Mouse (Mus musculus): ENCODE measurements around the gene Tbc1d1. TPM values are rescaled to one million over a fixed set of nuclear protein-coding genes. Genes with fewer than 3 reads are reported as not detected.
A peak's percentile ranks its signal among the peaks of the same experiment; 100 is the strongest.

Gene Tbc1d1
- polyA plus RNA-seq, 1 experiment: 41.8 TPM

DNA sequence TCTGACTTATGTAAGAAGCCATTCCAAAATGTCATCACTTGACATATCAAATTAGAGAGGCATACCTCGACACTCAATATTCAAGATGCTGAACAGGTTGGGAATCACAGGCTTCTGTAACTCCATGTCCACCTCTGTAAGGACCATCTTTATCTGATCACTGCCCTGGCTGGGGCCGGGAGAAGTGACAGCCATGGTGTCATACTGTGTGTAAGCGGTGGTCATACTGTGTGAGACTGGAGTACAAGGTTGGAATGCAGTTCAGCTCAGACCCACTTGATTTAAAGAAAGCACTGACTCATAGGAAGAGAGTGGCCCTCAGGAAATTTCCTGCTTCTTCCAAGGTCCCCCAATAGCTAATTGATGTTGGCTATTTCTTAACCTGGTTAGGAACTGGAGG, 8.3 kb downstream of the Tbc1d1 start:
- Histone ChIP-seq H3K4me2 (ENCODE audit: low read depth) (no peak overlapping the region), H3K27me3 (ENCODE audit: control insufficient read depth, insufficient read depth, insufficient read length) (no peaks in the 10 kb centered on the region), H3ac (ENCODE audit: control insufficient read depth, insufficient read length) (no peak overlapping the region), H3K79me2 (ENCODE audit: control insufficient read depth, insufficient read depth) (peaks cover 23% of the 10 kb centered on the region), H3K4me3 (no peak overlapping the region), H3K36me3 (ENCODE audit: control insufficient read depth, insufficient read depth) (no peaks in the 10 kb centered on the region)
- no peak for TF ChIP-seq REST (IDR thresholded peaks at IDR 0.05; ENCODE audit: insufficient read depth, insufficient read length)

DNA sequence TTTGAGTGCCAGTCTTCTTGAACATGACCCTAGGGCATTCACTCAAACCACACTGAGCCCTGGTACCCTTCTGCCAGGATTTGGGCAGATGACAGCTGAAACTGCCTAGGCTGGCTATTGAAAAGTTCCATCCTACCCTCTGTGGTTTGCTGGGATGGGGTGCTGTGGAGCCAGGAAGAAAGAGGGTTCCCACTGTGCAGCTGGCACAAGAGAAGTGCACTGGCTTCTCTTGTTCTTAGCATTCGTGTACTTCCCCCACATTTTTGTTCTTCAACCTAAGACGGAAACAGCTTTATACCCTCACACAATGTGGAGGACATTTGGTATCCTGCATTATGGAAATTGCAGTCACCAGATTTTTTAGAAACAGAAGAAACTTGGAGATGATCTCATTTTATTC, 9.7 kb downstream of the Tbc1d1 start:
- Histone ChIP-seq H3K4me3 (no peak overlapping the region), H3K79me2 (ENCODE audit: control insufficient read depth, insufficient read depth) (peaks cover 27% of the 10 kb centered on the region), H3K4me2 (ENCODE audit: low read depth) (no peak overlapping the region), H3K36me3 (ENCODE audit: control insufficient read depth, insufficient read depth) (no peaks in the 10 kb centered on the region), H3K27me3 (ENCODE audit: control insufficient read depth, insufficient read depth, insufficient read length) (no peaks in the 10 kb centered on the region), H3ac (ENCODE audit: control insufficient read depth, insufficient read length) (no peak overlapping the region)
- TF ChIP-seq MYOD1 (IDR thresholded peaks at IDR 0.05; ENCODE audit: control insufficient read depth in 1 of 3, insufficient read length in 2 of 3, low read depth in 2 of 3) (peak; percentile 2 to 77 (median 62)), E2F4 (IDR thresholded peaks at IDR 0.05; ENCODE audit: insufficient read depth) (no peak), CEBPB (IDR thresholded peaks at IDR 0.05; ENCODE audit: insufficient read depth, poor library complexity, severe bottlenecking) (no peak), TCF12 (IDR thresholded peaks at IDR 0.05; ENCODE audit: insufficient read depth, poor library complexity, severe bottlenecking) (no peak), MYOG (IDR thresholded peaks at IDR 0.05; ENCODE audit: control insufficient read depth in 1 of 3, insufficient read depth in 1 of 3, insufficient read length in 2 of 3, low read depth in 2 of 3) (peak in 2 of 3 experiments; percentile 70 to 71), POLR2A (IDR thresholded peaks at IDR 0.05; ENCODE audit: insufficient read length, low read depth) (no peak), POLR2AphosphoS2 (IDR thresholded peaks at IDR 0.05; ENCODE audit: insufficient read length, low read depth) (no peak)

DNA sequence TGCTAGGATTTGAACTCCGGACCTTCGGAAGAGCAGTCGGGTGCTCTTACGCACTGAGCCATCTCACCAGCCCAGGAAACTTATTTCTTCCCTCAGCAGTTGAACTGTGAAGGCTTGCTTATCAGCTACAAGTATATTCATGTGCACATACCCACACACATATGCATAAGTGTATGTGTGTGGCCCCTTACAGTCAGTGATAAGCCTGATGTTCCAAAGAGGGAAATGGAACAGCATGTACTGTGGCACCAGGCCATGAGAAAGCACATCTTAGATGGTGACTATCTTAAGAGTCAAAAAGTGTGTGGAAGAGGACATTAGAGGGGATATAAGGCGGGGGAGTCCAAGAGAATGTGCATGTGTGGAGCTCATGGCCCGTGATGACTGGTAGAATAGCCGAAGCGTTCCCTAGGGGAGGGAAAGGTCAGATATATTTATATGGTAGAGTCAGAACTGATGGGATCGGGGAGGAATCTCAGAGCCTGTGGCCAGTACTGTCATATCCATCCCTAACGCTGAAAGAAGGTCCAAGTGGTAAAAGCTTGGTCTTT, 13.0 kb downstream of the Tbc1d1 start:
- no peak overlapping the region for H3K4me2 ChIP-seq (ENCODE audit: low read depth)
- no peak overlapping the region for H3ac ChIP-seq (ENCODE audit: control insufficient read depth, insufficient read length)
- peaks cover 6% of the 10 kb centered on the region for H3K79me2 ChIP-seq (ENCODE audit: control insufficient read depth, insufficient read depth)
- H3K36me3 ChIP-seq (ENCODE audit: control insufficient read depth, insufficient read depth): no peaks in the 10 kb centered on the region
- H3K4me3 ChIP-seq: no peak overlapping the region
- TF ChIP-seq CEBPB (IDR thresholded peaks at IDR 0.05; ENCODE audit: insufficient read depth, poor library complexity, severe bottlenecking) (no peak), SRF (IDR thresholded peaks at IDR 0.05; ENCODE audit: control insufficient read depth, insufficient read length, low read depth) (no peak), POLR2AphosphoS2 (IDR thresholded peaks at IDR 0.05; ENCODE audit: insufficient read length, low read depth) (no peak), MYOG (IDR thresholded peaks at IDR 0.05; ENCODE audit: control insufficient read depth in 1 of 3, insufficient read depth in 1 of 3, insufficient read length in 2 of 3, low read depth in 2 of 3) (no peak), USF1 (IDR thresholded peaks at IDR 0.05; ENCODE audit: low read depth) (no peak), POLR2A (IDR thresholded peaks at IDR 0.05; ENCODE audit: insufficient read length, low read depth) (no peak), MYOD1 (IDR thresholded peaks at IDR 0.05; ENCODE audit: control insufficient read depth in 1 of 3, insufficient read length in 2 of 3, low read depth in 2 of 3) (no peak), TCF3 (IDR thresholded peaks at IDR 0.05; ENCODE audit: insufficient read length, low read depth) (no peak)
- no peaks in the 10 kb centered on the region for H3K27me3 ChIP-seq (ENCODE audit: control insufficient read depth, insufficient read depth, insufficient read length)

DNA sequence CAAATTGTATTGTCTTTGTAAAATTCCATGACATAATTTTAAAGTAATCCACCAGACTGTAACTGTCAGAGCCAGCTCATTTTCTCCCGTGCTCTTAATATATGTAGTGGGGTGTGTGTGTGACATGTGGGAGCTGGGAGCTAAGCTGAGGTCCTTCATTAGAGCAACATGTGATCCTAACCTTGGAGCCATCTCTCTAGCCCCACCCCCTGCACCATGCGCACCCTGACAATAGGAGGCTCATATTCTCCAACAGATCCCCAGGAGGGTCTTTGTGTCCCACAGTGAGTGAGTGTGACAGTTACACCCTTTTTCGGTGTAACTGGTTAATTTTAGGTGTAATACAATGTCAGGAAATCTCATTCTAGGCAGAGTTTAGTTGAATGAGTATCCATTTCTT, 16.8 kb downstream of the Tbc1d1 start:
- H3K36me3 ChIP-seq (ENCODE audit: control insufficient read depth, insufficient read depth): peaks cover 4% of the 10 kb centered on the region
- no peak overlapping the region for H3ac ChIP-seq (ENCODE audit: control insufficient read depth, insufficient read length)
- no peak overlapping the region for H3K4me2 ChIP-seq (ENCODE audit: low read depth)
- peaks cover 6% of the 10 kb centered on the region for H3K79me2 ChIP-seq (ENCODE audit: control insufficient read depth, insufficient read depth)
- TF ChIP-seq MYOD1 (IDR thresholded peaks at IDR 0.05; ENCODE audit: control insufficient read depth in 1 of 3, insufficient read length in 2 of 3, low read depth in 2 of 3) (no peak), CEBPB (IDR thresholded peaks at IDR 0.05; ENCODE audit: insufficient read depth, poor library complexity, severe bottlenecking) (no peak), MYOG (IDR thresholded peaks at IDR 0.05; ENCODE audit: control insufficient read depth in 1 of 3, insufficient read depth in 1 of 3, insufficient read length in 2 of 3, low read depth in 2 of 3) (no peak), SRF (IDR thresholded peaks at IDR 0.05; ENCODE audit: control insufficient read depth, insufficient read length, low read depth) (no peak), E2F4 (IDR thresholded peaks at IDR 0.05; ENCODE audit: insufficient read depth) (no peak), TCF3 (IDR thresholded peaks at IDR 0.05; ENCODE audit: insufficient read length, low read depth) (no peak), TCF12 (IDR thresholded peaks at IDR 0.05; ENCODE audit: insufficient read depth, poor library complexity, severe bottlenecking) (no peak), POLR2A (IDR thresholded peaks at IDR 0.05; ENCODE audit: insufficient read length, low read depth) (no peak), POLR2AphosphoS2 (IDR thresholded peaks at IDR 0.05; ENCODE audit: insufficient read length, low read depth) (no peak), REST (IDR thresholded peaks at IDR 0.05; ENCODE audit: insufficient read depth, insufficient read length) (no peak), MAX (IDR thresholded peaks at IDR 0.05; ENCODE audit: low read depth) (no peak), USF1 (IDR thresholded peaks at IDR 0.05; ENCODE audit: low read depth) (no peak)
- no peaks in the 10 kb centered on the region for H3K27me3 ChIP-seq (ENCODE audit: control insufficient read depth, insufficient read depth, insufficient read length)
- no peak overlapping the region for H3K4me3 ChIP-seq

DNA sequence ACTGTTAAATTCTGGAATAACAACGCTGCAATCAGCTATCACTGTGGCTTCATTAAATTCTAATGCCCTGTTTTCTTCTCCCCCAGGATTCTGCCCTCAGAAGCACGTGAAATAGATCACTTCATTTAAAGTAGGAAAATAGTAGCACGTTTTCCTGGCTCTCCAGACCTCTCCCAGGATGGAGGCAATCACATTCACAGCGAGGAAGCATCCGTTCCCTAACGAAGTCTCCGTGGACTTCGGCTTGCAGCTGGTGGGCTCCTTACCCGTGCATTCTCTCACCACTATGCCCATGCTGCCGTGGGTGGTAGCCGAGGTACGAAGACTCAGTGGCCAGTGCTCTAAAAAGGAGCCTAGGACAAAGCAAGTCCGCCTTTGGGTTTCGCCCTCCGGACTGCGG, 17.2 kb downstream of the Tbc1d1 start:
- H3K36me3 ChIP-seq (ENCODE audit: control insufficient read depth, insufficient read depth): peaks cover 4% of the 10 kb centered on the region
- H3ac ChIP-seq (ENCODE audit: control insufficient read depth, insufficient read length): no peak overlapping the region
- peaks cover 8% of the 10 kb centered on the region for H3K79me2 ChIP-seq (ENCODE audit: control insufficient read depth, insufficient read depth)
- no peaks in the 10 kb centered on the region for H3K27me3 ChIP-seq (ENCODE audit: control insufficient read depth, insufficient read depth, insufficient read length)
- H3K4me2 ChIP-seq (ENCODE audit: low read depth): no peak overlapping the region
- no peak overlapping the region for H3K4me3 ChIP-seq
- no peak for TF ChIP-seq MYOG (IDR thresholded peaks at IDR 0.05; ENCODE audit: control insufficient read depth in 1 of 3, insufficient read depth in 1 of 3, insufficient read length in 2 of 3, low read depth in 2 of 3)
- TF ChIP-seq POLR2AphosphoS2 (IDR thresholded peaks at IDR 0.05; ENCODE audit: insufficient read length, low read depth): no peak
- TF ChIP-seq POLR2A (IDR thresholded peaks at IDR 0.05; ENCODE audit: insufficient read length, low read depth): no peak
- no peak for TF ChIP-seq MYOD1 (IDR thresholded peaks at IDR 0.05; ENCODE audit: control insufficient read depth in 1 of 3, insufficient read length in 2 of 3, low read depth in 2 of 3)
- TF ChIP-seq E2F4 (IDR thresholded peaks at IDR 0.05; ENCODE audit: insufficient read depth): no peak
- no peak for TF ChIP-seq SRF (IDR thresholded peaks at IDR 0.05; ENCODE audit: control insufficient read depth, insufficient read length, low read depth)
- TF ChIP-seq TCF3 (IDR thresholded peaks at IDR 0.05; ENCODE audit: insufficient read length, low read depth): no peak
- TF ChIP-seq USF1 (IDR thresholded peaks at IDR 0.05; ENCODE audit: low read depth): no peak
- no peak for TF ChIP-seq REST (IDR thresholded peaks at IDR 0.05; ENCODE audit: insufficient read depth, insufficient read length)
- TF ChIP-seq CEBPB (IDR thresholded peaks at IDR 0.05; ENCODE audit: insufficient read depth, poor library complexity, severe bottlenecking): no peak
- no peak for TF ChIP-seq TCF12 (IDR thresholded peaks at IDR 0.05; ENCODE audit: insufficient read depth, poor library complexity, severe bottlenecking)
- TF ChIP-seq MAX (IDR thresholded peaks at IDR 0.05; ENCODE audit: low read depth): no peak

All from myocyte (in vitro differentiated cells).